Mouse (Mus musculus) stomach, embryonic 16.5 days (tissue): ENCODE measurements around the gene Parl. TPM values are rescaled to one million over a fixed set of nuclear protein-coding genes. Genes with fewer than 3 reads are reported as not detected.

Experiments used
- ATAC-seq: fragments of 200-750 bp; cut with Nextera tagmentation; 2 replicates; pipeline ENCODE4 v1.8.0; 2017; ENCODE audit warnings: moderate number of reproducible peaks, moderate TSS enrichment; ENCODE audit not compliant: insufficient read depth, low FRiP score
- H3K27ac ChIP-seq: fragments of 300-500 bp; sonication (generic); 2 replicates; pipeline ENCODE4 v1.5.1; 2014; ENCODE audit warnings: low read length
- H3K27me3 ChIP-seq: fragments of 300-500 bp; sonication (generic); 2 replicates; pipeline ENCODE4 v1.6.1; 2014; ENCODE audit warnings: low read length, control low read depth, mixed read lengths; ENCODE audit not compliant: control insufficient read depth, insufficient read depth
- H3K36me3 ChIP-seq: fragments of 300-500 bp; sonication (generic); 2 replicates; pipeline ENCODE4 v1.6.1; 2014; ENCODE audit warnings: low read length; ENCODE audit not compliant: control insufficient read depth, insufficient read depth
- H3K4me1 ChIP-seq: fragments of 300-500 bp; sonication (generic); 2 replicates; pipeline ENCODE4 v1.6.1; 2014; ENCODE audit warnings: low read length, control low read depth, mixed read lengths; ENCODE audit not compliant: control insufficient read depth, insufficient read depth
- H3K4me2 ChIP-seq: fragments of 300-500 bp; sonication (generic); 2 replicates; pipeline ENCODE4 v1.6.1; 2014; ENCODE audit warnings: low read depth, low read length, mixed read lengths
- H3K4me3 ChIP-seq: fragments of 300-500 bp; sonication (generic); replicated peaks from 2 replicates; pipeline ENCODE4 v1.5.1; 2014; ENCODE audit warnings: mild to moderate bottlenecking, low read length
- H3K9ac ChIP-seq: fragments of 300-500 bp; sonication (generic); 2 replicates; pipeline ENCODE4 v1.6.1; 2014; ENCODE audit warnings: low read length
- H3K9me3 ChIP-seq: fragments of 300-500 bp; sonication (generic); replicated peaks from 2 replicates; pipeline ENCODE4 v1.6.1; 2016; ENCODE audit warnings: low read length, control low read depth; ENCODE audit not compliant: control insufficient read depth
- WGBS: fragments of 180-500 bp; shearing (Covaris S2); extraction: QIAGEN DNeasy Blood & Tissue Kit; methylation state at CpG from one replicate; pipeline ENCODE4 v1.1.7; 2014; 5-methylcytosine and 5-hydroxymethylcytosine counted together
- polyA plus RNA-seq: library from polyadenylated mRNA; unstranded; fragments of >200 nt; fragmentation: Nextera tagmentation; extraction: Ambion mirVana; gene quantifications from 2 replicates; pipeline ENCODE4 v1.2.1, GENCODE M21; 2015

The Parl gene
- 76.4 and 90.7 TPM in 2 replicates for polyA plus RNA-seq

- H3K27me3 ChIP-seq, result no peaks in the 10 kb centered on the region
- peak within 1 kb of the TSS; percentile 78 for H3K4me3 ChIP-seq
- H3K36me3 ChIP-seq, result no peaks in the 10 kb centered on the region
- H3K9ac ChIP-seq, result peak within 1 kb of the TSS; percentile 83
- under 1% methylated on average over 52 of the region's 52 CpGs for WGBS
- no peaks in the 10 kb centered on the region for H3K9me3 ChIP-seq
- H3K4me1 ChIP-seq, result peaks cover 14% of the 10 kb centered on the region
- peak within 1 kb of the TSS; percentile 63 for H3K4me2 ChIP-seq
- H3K27ac ChIP-seq, result peak within 1 kb of the TSS; percentile 77
- ATAC-seq, result peak; percentile 88
These were observed at the start of gene Parl for GRCm38 (mm10) chr16:20301770-20302649. Gene Parl (minus strand): TSS chr16:20302387.

- H3K27ac ChIP-seq, result no peak overlapping the region
These were observed 43.3 kb upstream of the Parl start for GRCm38 (mm10) chr16:20345464-20345863.

GRCm38 (mm10) chr16:20338616-20339015 is 36.4 kb upstream of the Parl start:
- Histone ChIP-seq H3K9ac (no peak overlapping the region), H3K27ac (no peak overlapping the region), H3K36me3 (0 out of 2 replicates have a peak, but pooled peaks cover 5% of the 10 kb centered on the region), H3K9me3 (no peaks in the 10 kb centered on the region), H3K4me1 (no peaks in the 10 kb centered on the region), H3K27me3 (no peaks in the 10 kb centered on the region), H3K4me3 (no peak overlapping the region), H3K4me2 (no peak overlapping the region)
- 88% methylated on average over 3 of the region's 3 CpGs for WGBS
- no peak for ATAC-seq

More at GRCm38 (mm10) chr16:20345464-20345863, 43.3 kb upstream of the Parl start:
- Histone ChIP-seq H3K9ac (no peak overlapping the region), H3K4me2 (no peak overlapping the region), H3K4me1 (no peaks in the 10 kb centered on the region), H3K27me3 (no peaks in the 10 kb centered on the region), H3K4me3 (no peak overlapping the region), H3K36me3 (no peaks in the 10 kb centered on the region), H3K9me3 (no peaks in the 10 kb centered on the region)
- WGBS, result 76% methylated on average over 1 of the region's 1 CpGs
- no peak for ATAC-seq

GRCm38 (mm10) chr16:20334918-20335317 is 32.7 kb upstream of the Parl start:
- 94% methylated on average over 8 of the region's 8 CpGs for WGBS
- Histone ChIP-seq H3K4me1 (no peaks in the 10 kb centered on the region), H3K4me3 (no peak overlapping the region), H3K36me3 (peaks cover 5% of the 10 kb centered on the region; the same call in 1 of the 2 replicates), H3K9me3 (no peaks in the 10 kb centered on the region), H3K27me3 (no peaks in the 10 kb centered on the region), H3K4me2 (no peak overlapping the region), H3K27ac (no peak overlapping the region), H3K9ac (no peak overlapping the region)
- no peak for ATAC-seq

- H3K4me1 ChIP-seq, result peaks cover 3% of the 10 kb centered on the region; the same call in 1 of the 2 replicates
- no peaks in the 10 kb centered on the region for H3K9me3 ChIP-seq
- peaks cover 4% of the 10 kb centered on the region; the same call in 1 of the 2 replicates for H3K36me3 ChIP-seq
- no peak overlapping the region for H3K9ac ChIP-seq
- H3K27me3 ChIP-seq, result no peaks in the 10 kb centered on the region
- no peak overlapping the region for H3K27ac ChIP-seq
- no peak overlapping the region for H3K4me3 ChIP-seq
- WGBS, result 87% methylated on average over 5 of the region's 5 CpGs
- H3K4me2 ChIP-seq, result no peak overlapping the region
- ATAC-seq, result no peak
These were observed 26.1 kb upstream of the Parl start for GRCm38 (mm10) chr16:20328306-20328705.

GRCm38 (mm10) chr16:20325286-20325685 is 23.1 kb upstream of the Parl start, which contains the start of gene Cyp2ab1:
Gene Cyp2ab1 (minus strand): TSS chr16:20325404.
- no peak within 1 kb of the TSS for H3K9ac ChIP-seq
- H3K9me3 ChIP-seq, result no peaks in the 10 kb centered on the region
- WGBS, result 50% methylated on average over 5 of the region's 5 CpGs
- peaks cover 3% of the 10 kb centered on the region; the same call in 1 of the 2 replicates for H3K4me1 ChIP-seq
- peaks cover 4% of the 10 kb centered on the region; the same call in 1 of the 2 replicates for H3K36me3 ChIP-seq
- no peak within 1 kb of the TSS for H3K4me3 ChIP-seq
- no peaks in the 10 kb centered on the region for H3K27me3 ChIP-seq
- ATAC-seq, result no peak
- no peak within 1 kb of the TSS for H3K27ac ChIP-seq
- H3K4me2 ChIP-seq, result no peak within 1 kb of the TSS

- ATAC-seq, result no peak
- WGBS, result 67% methylated on average over 5 of the region's 5 CpGs
These were observed 21.7 kb upstream of the Parl start for GRCm38 (mm10) chr16:20323907-20324306.

GRCm38 (mm10) chr16:20322274-20322673 is 20.1 kb upstream of the Parl start:
- H3K4me1 ChIP-seq, result peaks cover 3% of the 10 kb centered on the region; the same call in 1 of the 2 replicates
- no peaks in the 10 kb centered on the region for H3K9me3 ChIP-seq
- H3K4me3 ChIP-seq, result no peak overlapping the region
- ATAC-seq, result no peak
- H3K27ac ChIP-seq, result no peak overlapping the region
- H3K27me3 ChIP-seq, result no peaks in the 10 kb centered on the region
- H3K4me2 ChIP-seq, result no peak overlapping the region
- 82% methylated on average over 4 of the region's 4 CpGs for WGBS
- no peaks in the 10 kb centered on the region for H3K36me3 ChIP-seq
- H3K9ac ChIP-seq, result no peak overlapping the region

More at GRCm38 (mm10) chr16:20323907-20324306, 21.7 kb upstream of the Parl start:
- Histone ChIP-seq H3K4me2 (no peak overlapping the region), H3K27me3 (no peaks in the 10 kb centered on the region), H3K9ac (no peak overlapping the region), H3K4me1 (peaks cover 3% of the 10 kb centered on the region; the same call in 1 of the 2 replicates), H3K36me3 (no peaks in the 10 kb centered on the region), H3K9me3 (no peaks in the 10 kb centered on the region), H3K27ac (no peak overlapping the region), H3K4me3 (no peak overlapping the region)

GRCm38 (mm10) chr16:20316770-20317169 is 14.6 kb upstream of the Parl start:
- Histone ChIP-seq H3K9me3 (no peaks in the 10 kb centered on the region), H3K4me1 (no peaks in the 10 kb centered on the region), H3K36me3 (no peaks in the 10 kb centered on the region), H3K4me2 (no peak overlapping the region), H3K27ac (no peak overlapping the region), H3K9ac (no peak overlapping the region), H3K4me3 (no peak overlapping the region), H3K27me3 (no peaks in the 10 kb centered on the region; the same call in 1 of the 2 replicates)
- ATAC-seq, result no peak
- WGBS, result 73% methylated on average over 6 of the region's 6 CpGs
